Mouse (Mus musculus) lung, postnatal 36 days (tissue): ENCODE data around the gene Vav1.
"Not testable (repeated sequence)": the region's sequence is repeated elsewhere in the genome, so short reads cannot be mapped to it uniquely, and the experiment has no call there.

Source experiments
- DNase-seq: peaks from one replicate; pipeline ENCODE4 v3.0.0; 2022; ENCODE audit warnings: mixed read lengths

Vav1 gene

DNA sequence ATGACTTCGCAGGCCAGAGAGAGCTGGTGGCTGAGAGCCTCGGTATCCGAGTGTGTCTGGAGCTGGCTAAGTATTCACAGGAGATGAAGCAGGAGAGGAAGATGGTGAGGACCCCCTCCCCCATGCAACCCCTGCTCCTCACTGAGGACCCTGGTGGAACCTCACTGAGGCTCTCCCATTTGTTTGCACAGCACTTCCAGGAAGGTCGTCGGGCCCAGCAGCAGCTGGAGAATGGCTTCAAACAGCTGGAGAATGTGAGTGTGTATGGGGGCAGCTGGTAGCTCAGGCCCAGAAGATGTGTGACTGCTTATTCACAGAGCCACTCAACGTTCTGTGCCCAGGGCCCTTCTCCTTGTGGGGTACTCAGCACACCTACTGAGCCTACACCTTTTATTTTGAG, 25.6 kb upstream of the Vav1 start:
- no peak for DNase-seq

DNA sequence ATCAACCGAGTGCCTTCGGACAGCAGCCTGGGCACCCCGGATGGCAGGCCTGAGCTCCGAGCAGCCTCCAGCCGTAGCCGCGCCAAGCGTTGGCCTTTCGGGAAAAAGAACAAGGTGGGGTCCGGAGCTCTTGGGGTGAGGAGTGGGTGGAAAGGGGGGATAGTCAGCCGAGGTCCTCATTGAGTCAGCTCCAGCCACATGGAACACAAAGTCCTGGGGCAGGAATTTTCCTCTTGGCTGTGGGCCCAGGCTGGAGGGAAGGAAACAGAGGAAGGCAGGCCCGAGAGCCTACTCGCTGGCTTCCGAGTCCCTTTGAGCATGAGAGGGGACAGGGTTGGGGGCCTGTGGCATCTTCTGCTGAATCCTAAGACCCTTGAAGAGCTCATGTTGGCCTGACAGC, 23.5 kb upstream of the Vav1 start:
- peak; percentile 56 for DNase-seq

- no peak for DNase-seq
These were observed 21.9 kb upstream of the Vav1 start for GRCm38 (mm10) chr17:57256921-57257485.

DNA sequence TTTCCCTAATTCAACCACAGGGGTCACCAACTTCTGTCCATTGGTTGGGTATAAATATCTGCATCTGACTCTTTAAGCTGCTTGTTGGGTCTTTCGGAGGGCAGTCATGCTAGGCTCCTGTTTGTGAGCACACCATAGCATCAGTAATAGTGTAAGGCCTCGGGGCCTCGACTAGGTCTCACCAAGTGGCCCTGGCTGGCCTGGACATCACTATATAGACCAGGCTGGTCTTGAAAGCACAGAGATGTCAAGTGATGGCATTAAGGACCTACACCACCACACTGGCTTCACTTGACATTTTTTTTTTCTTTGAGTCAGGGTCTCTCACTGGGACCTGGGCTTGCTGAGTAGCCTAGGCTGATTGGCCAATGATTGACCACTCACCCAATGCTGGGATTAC, 20.7 kb upstream of the Vav1 start:
- DNase-seq: no peak

DNA sequence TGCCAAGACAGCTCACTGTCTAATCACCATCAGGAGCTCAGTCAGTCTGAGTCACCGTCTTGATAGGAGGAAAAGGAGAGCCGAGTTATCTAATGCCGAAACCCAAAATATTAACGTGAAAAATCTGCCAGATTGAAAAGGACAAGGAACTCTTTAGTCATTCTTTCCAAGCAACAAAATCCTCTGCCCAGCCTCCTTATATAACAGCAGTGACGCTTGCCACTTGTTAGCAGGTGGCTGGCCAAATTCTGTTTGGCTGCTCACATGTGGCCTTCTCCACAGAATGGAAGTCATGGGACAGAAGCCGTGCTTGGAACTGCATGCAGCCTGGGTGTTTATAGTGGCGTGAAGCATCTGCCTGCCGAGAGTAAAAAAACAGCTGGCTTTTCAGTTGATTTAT, 19.2 kb upstream of the Vav1 start:
- DNase-seq: peak; percentile 43

GRCm38 (mm10) chr17:57260351-57260750, 18.5 kb upstream of the Vav1 start:
- no peak for DNase-seq

DNA sequence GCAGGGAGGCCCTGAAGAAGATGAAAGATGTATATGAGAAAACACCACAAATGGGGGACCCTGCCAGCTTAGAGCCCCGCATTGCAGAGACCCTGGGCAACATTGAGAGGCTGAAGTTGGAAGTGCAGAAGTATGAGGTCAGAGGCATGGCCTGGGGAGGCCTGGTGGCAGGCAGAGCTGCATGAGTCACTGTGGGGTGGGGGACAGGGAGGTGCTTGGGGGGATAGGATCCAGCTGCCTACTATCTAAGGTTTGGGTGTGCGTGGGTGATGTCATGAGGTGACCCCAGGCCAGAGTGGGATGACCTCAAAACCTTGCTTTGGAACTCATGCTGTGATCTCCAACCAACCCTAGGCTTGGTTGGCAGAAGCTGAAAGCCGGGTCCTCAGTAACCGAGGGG, 17.6 kb upstream of the Vav1 start:
- no peak for DNase-seq

DNA sequence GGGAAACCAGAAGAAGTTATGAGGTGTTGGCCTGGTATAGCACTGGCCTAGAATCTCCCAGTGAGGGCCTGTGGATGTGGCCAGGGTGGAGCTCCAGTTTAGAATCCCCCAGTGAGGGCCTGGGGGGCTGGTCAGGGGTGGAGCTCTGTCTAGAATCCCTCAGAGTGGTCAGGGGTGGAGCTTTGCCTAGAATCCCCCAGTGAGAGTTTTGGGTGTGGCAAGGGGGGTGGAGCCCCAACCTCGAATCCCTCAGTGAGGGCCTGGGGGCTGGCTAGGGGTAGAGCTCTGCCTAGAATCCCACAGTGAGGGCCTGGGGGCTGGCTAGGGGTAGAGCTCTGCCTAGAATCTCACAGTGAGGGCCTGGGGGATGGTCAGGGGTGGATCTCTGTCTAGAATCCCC, 17.1 kb upstream of the Vav1 start:
- DNase-seq: no peak

- DNase-seq: no peak
These were observed 15.9 kb upstream of the Vav1 start for GRCm38 (mm10) chr17:57262901-57263550.

GRCm38 (mm10) chr17:57264164-57264563, 14.7 kb upstream of the Vav1 start:
- DNase-seq: no peak

DNA sequence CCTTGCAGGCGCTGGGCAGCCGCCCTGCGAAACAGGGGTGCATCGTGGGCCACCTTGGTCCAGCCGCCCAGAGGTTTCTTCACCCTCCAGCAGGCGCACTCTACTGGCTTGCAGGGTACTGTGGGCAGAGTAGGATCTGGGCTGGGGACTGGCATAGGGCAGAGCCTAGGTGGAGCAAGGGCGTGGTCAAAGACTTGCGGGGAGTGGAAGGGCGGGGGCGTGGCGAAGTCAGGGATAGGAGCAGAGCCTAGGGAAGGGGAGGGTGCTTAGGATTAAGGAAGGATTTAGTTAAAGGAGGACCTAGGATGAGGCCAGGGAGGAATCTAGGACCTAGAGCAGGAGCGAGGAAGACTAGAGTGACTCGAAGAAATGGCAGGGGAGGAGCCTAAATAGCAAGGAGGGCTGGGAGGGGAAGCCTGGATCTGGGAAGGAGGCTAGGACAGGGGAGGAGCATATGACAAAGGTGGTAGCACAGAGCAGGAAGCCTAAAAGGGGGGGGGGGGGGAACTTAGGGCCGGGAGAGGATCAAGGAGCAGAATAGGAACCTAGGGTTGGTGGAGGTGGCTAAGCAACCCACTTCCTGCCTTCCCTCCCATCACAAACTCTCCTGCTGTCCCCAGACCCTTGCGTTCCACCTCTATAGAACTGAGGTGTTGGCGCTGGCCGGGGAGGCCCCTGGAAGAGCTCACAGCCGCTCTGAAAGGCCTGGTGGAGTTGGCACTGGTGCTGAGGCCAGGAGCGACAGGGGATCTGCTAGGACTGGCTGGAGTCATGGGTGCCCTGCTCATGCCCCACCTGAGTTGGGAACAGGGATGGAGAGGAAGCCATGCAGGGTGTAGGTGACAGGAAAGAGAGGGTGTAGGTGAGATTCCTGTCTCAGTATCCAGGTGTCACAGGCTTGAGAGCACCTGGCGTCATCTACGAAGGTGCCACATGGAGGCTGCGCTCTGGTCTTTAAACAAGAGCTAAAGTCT, 13.6 kb upstream of the Vav1 start:
- DNase-seq: peak; percentile 98

GRCm38 (mm10) chr17:57267556-57268126, 11.3 kb upstream of the Vav1 start:
- DNase-seq: peak; percentile 34

DNA sequence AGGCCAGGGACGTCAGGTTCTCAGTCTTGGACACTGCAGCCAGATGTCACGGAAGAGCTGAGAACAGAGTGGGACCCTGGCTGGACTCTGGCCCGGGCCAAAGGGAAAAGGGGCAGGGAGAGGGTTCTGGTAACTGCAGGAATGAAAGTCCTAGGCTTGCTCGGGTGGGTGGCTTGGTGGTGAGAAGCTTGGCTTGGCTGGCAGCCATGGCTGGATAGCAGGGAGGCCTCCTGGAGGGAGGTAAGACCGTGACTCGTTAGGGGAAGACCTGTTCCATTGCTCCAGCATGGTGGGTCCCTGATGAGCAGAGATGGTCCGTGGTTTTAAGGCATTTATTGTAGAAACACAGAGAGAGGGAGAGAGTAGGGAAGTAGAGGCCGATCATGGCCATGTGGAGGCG, 7.6 kb upstream of the Vav1 start:
- no peak for DNase-seq

- no peak for DNase-seq
These were observed 5.1 kb upstream of the Vav1 start for GRCm38 (mm10) chr17:57273846-57274245.

DNA sequence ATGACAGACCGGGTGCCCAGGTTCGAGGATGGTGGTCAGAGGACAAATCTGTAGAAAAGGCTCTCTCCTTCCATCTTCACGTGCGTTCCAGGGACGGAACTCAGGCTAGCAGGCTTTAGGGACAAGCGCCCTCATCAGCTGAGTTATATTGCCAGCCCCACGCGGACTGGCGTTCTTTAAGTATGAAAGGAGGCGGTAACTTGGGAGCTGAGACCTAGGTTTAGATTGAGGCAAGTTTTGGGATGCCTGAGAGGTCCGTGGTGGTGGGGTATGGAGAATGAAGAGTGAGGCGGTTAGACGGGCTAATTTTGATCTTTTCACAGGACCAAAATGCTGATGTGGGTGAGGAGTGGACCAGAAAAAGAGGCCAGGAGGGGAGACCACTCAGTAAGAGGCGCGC, 4.2 kb upstream of the Vav1 start:
- DNase-seq: no peak

DNA sequence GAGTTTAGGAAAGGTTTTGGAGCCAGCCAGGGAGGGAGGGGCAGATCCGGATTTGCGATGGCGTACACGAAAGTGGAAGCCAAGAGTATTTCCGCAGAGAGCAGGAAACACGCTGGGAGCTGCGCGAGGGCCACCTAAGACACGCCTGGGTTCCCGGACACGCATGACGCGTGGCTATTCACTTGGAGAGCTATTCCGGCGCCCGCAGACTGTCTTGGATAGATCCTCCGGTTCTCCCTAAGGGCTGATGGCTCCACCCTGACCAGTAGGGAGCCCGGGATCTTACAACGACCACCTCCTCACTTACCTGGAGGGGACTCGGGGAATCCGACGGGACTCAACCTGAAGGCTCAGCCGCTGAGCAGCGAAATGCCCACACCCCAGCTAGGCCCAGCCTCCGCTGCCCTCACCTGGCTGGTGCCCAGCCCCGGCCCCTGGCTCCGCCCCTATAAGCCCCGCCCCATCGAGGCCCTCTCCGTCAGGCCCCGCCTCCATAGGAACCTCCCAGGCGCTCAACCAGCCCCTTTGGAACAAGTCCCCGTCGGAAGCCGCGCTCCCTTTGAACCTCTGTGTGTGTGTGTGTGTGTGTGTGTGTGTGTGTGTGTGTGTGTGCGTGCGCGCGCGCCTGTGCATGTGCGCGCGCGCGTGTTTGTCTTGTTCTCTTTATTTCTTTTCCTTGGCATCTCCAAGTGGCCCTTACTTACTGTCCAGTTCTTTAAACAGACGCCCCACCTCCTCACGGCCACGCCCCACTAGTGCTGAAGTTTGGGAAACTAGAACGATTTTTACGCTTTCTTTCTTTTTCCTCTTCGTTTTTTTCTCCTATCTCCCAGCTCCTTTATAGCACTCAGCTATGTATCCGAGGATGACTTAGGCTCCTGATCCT, 3.5 kb upstream of the Vav1 start:
- DNase-seq: peak; percentile 96

DNA sequence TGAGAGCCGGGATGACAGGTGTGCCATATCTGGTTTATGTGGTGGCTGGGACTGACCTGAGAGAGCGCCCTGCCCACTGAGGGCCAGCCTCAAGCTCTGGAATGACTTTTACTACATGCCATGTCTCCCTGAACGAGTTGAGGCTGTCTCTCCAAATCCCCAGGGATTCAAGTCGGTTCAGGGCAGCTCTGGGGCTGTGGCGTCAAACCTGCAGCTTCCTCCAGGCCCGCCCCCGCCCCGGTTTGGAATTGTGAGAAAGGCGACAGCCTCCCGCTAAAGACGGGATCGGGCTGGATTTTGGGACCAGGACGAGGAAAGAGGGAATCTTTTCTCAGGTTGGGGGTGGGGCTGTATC, 2.9 kb upstream of the Vav1 start:
- no peak for DNase-seq

DNA sequence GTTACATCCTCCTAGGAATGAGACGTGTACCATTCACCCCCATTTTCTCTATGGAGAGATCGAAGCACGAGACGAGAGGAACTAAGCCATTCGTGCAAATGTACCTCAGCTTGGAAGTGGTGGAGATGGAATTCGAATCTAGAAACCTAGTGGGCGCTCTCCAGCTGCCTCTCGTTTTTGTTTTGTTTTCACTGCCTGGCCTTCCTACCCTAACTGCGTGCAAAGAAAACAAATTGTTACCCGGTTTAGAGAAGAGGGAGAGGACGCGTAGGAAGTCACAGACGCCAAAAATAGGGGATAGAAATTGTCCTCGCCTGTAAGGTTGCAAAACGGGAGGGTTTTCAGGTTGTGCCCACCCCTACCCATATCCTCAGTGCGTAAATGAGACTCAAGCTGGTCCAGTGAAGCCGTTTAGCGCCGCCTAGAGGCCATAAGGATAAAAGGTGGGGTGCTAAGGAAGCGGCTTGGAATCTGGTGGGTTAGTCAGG, 2.2 kb upstream of the Vav1 start:
- peak; percentile 92 for DNase-seq

DNA sequence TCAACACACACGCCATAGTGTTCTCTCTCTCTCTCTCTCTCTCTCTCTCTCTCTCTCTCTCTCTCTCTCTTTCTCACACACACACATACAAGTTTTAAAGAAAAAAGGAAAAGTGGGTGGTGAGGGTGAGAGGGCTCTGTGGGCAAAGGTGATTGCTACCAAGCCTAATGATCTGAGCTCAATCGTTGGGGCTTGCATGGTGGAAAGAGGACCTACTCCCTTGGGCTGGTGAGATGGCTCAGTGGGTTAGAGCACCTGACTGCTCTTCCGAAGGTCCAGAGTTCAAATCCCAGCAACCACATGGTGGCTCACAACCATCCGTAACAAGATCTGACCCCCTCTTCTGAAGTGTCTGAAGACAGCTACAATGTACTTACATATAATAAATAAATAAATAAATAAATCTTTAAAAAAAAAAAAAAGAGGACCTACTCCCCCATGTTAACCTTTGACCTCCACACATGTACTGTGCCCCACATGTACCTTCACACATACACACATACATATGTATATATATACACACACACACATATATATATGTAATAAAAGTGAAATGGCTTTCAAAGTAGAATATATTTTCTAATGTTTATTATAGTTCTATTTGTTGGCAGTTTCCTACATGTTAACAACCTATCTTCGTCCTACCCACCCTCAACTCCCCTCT, 1.2 kb upstream of the Vav1 start:
- DNase-seq: not testable (repeated sequence)

DNA sequence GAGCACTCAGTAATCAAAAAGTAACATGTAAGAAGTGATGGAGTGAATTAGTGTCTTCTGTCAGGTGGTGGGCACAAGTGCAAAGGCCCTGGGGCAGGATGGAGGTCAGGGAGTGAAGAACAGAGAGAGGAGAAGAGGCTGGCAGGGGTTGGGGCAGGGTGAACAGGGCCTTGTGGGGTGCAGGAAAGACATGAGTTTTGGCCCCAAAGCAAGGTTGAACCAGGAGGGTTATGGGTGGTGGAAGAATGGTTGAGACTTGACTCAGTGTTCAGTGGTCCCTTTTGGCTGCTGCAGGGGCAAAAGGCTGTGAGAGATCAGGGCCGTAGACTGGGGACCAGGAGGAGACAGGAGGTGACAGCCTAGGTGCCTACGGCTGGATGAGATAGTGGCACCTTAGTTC, 363 bp upstream of the Vav1 start:
- no peak for DNase-seq

GRCm38 (mm10) chr17:57279591-57280224, 808 bp downstream of the Vav1 start:
- DNase-seq: peak; percentile 28
